In genomic region chr11:121013656-121014055, GRCm38 (mm10) we compare ENCODE assay signal across 25 mouse cellular contexts. TPM values are rescaled to one million over a fixed set of nuclear protein-coding genes. Genes with fewer than 3 reads are reported as not detected.
DNase-seq lines count a peak whose midpoint lies in the region; ATAC-seq and TF ChIP-seq lines count a peak whose summit lies in the region.
"Had no signal": no experiment of that assay in that cellular context is flagged by ENCODE, and none has a peak within 500 bp of the region (broad histone marks: within the 10 kb centered on the region; RNA-seq: fewer than 3 reads in every experiment).

No protein-coding gene starts in this region.

- TF ChIP-seq POLR2A in cortical plate, adult 2 months (IDR thresholded peaks at IDR 0.05; ENCODE audit: extremely low read depth, insufficient read depth, low read length), result no peak

- H3K27ac ChIP-seq in hindbrain, postnatal 0 days, result no peak overlapping the region
- H3K27ac ChIP-seq in hindbrain, embryonic 11.5 days (ENCODE audit: low read depth, low read length), result no peak overlapping the region
- no peak overlapping the region for H3K27ac ChIP-seq in midbrain, postnatal 0 days (ENCODE audit: low read depth, low read length)
- H3K27ac ChIP-seq in midbrain, embryonic 14.5 days (replicated peaks; ENCODE audit: low read depth, low read length), result no peak overlapping the region
- 0 out of 2 replicates have a peak overlapping the region, but pooled peaks have one; percentile 28 for H3K27ac ChIP-seq in cortical plate, adult 2 months (ENCODE audit: insufficient read depth, low read length)
- H3K27ac ChIP-seq: embryonic facial prominence, embryonic 12.5 days; forebrain, embryonic 12.5 days; heart, adult 2 months; hindbrain, embryonic 10.5 days; hindbrain, embryonic 15.5 days had no signal

- no peak overlapping the region for H3K9ac ChIP-seq in hindbrain, postnatal 0 days (replicated peaks; ENCODE audit: low read length)
- no peak overlapping the region for H3K9ac ChIP-seq in hindbrain, embryonic 11.5 days (ENCODE audit: low read depth, low read length)
- H3K9ac ChIP-seq in midbrain, postnatal 0 days (replicated peaks; ENCODE audit: low read length, poor library complexity, severe bottlenecking), result no peak overlapping the region
- H3K9ac ChIP-seq in midbrain, embryonic 14.5 days (replicated peaks; ENCODE audit: low read length), result no peak overlapping the region
- H3K9ac ChIP-seq: embryonic facial prominence, embryonic 12.5 days; forebrain, embryonic 12.5 days; hindbrain, embryonic 15.5 days had no signal

- no peaks in the 10 kb centered on the region for H3K36me3 ChIP-seq in hindbrain, postnatal 0 days (ENCODE audit: insufficient read depth, low read length)
- H3K36me3 ChIP-seq in hindbrain, embryonic 11.5 days (ENCODE audit: control insufficient read depth, insufficient read depth, low read length), result no peaks in the 10 kb centered on the region
- no peaks in the 10 kb centered on the region for H3K36me3 ChIP-seq in midbrain, postnatal 0 days (ENCODE audit: insufficient read depth, low read length)
- H3K36me3 ChIP-seq in midbrain, embryonic 14.5 days (ENCODE audit: control insufficient read depth, insufficient read depth, low read length), result no peaks in the 10 kb centered on the region
- H3K36me3 ChIP-seq: embryonic facial prominence, embryonic 12.5 days; forebrain, embryonic 12.5 days; hindbrain, embryonic 10.5 days; hindbrain, embryonic 15.5 days had no signal

- peak; percentile 28 for DNase-seq in hindbrain, postnatal 0 days (ENCODE audit: low spot score)
- DNase-seq in hindbrain, embryonic 11.5 days (ENCODE audit: low spot score), result no peak
- DNase-seq in midbrain, postnatal 0 days (ENCODE audit: low spot score), result peak; percentile 24
- no peak for DNase-seq in midbrain, embryonic 14.5 days
- DNase-seq in left cerebral cortex, adult 18-20 months (ENCODE audit: low spot score in 2 of 2), result no peak
- DNase-seq: adrenal gland, postnatal 25 days; cerebellum, adult 11-12 months; cerebellum, adult 9-11 months; gastrocnemius, postnatal 10 days; heart, adult 2 months had no signal

- no peak for TF ChIP-seq CTCF in hindbrain, postnatal 0 days (IDR thresholded peaks at IDR 0.05; ENCODE audit: low read depth)
- TF ChIP-seq CTCF in midbrain, postnatal 0 days (IDR thresholded peaks at IDR 0.05), result no peak
- TF ChIP-seq CTCF in cortical plate, adult 2 months (IDR thresholded peaks at IDR 0.05; ENCODE audit: extremely low read depth, insufficient read depth, low read length), result no peak

- no peak overlapping the region for H3K4me3 ChIP-seq in hindbrain, postnatal 0 days (ENCODE audit: low read length)
- H3K4me3 ChIP-seq in hindbrain, embryonic 11.5 days (ENCODE audit: low read depth, low read length), result no peak overlapping the region
- no peak overlapping the region for H3K4me3 ChIP-seq in midbrain, postnatal 0 days (ENCODE audit: low read depth, low read length)
- H3K4me3 ChIP-seq in midbrain, embryonic 14.5 days (replicated peaks; ENCODE audit: low read depth, low read length), result no peak overlapping the region
- no peak overlapping the region for H3K4me3 ChIP-seq in cortical plate, adult 2 months (ENCODE audit: insufficient read depth, low read length)
- H3K4me3 ChIP-seq: embryonic facial prominence, embryonic 12.5 days; forebrain, embryonic 12.5 days; heart, adult 2 months; hindbrain, embryonic 10.5 days; hindbrain, embryonic 15.5 days had no signal

- H3K4me1 ChIP-seq in hindbrain, postnatal 0 days (ENCODE audit: insufficient read depth, low read length), result no peaks in the 10 kb centered on the region
- no peaks in the 10 kb centered on the region for H3K4me1 ChIP-seq in hindbrain, embryonic 11.5 days (replicated peaks; ENCODE audit: control insufficient read depth, insufficient read depth, low read length)
- H3K4me1 ChIP-seq in midbrain, postnatal 0 days (ENCODE audit: insufficient read depth, low read length), result no peaks in the 10 kb centered on the region
- no peaks in the 10 kb centered on the region for H3K4me1 ChIP-seq in midbrain, embryonic 14.5 days (ENCODE audit: control insufficient read depth, insufficient read depth, low read length)
- H3K4me1 ChIP-seq in cortical plate, adult 2 months (ENCODE audit: control insufficient read depth, insufficient read depth, low read length), result peaks cover 2% of the 10 kb centered on the region; the same call in 1 of the 2 replicates
- H3K4me1 ChIP-seq: embryonic facial prominence, embryonic 12.5 days; hindbrain, embryonic 15.5 days had no signal

- H3K9me3 ChIP-seq in hindbrain, postnatal 0 days (ENCODE audit: low read length), result no peaks in the 10 kb centered on the region
- no peaks in the 10 kb centered on the region for H3K9me3 ChIP-seq in hindbrain, embryonic 11.5 days (ENCODE audit: control insufficient read depth, low read length)
- no peaks in the 10 kb centered on the region for H3K9me3 ChIP-seq in midbrain, postnatal 0 days (ENCODE audit: low read length)
- no peaks in the 10 kb centered on the region for H3K9me3 ChIP-seq in midbrain, embryonic 14.5 days (ENCODE audit: control insufficient read depth, low read length)
- H3K9me3 ChIP-seq: forebrain, embryonic 12.5 days; hindbrain, embryonic 10.5 days; hindbrain, embryonic 15.5 days had no signal

- H3K4me2 ChIP-seq in hindbrain, postnatal 0 days (ENCODE audit: low read depth, low read length), result no peak overlapping the region
- no peak overlapping the region for H3K4me2 ChIP-seq in hindbrain, embryonic 11.5 days (replicated peaks; ENCODE audit: low read depth, low read length)
- no peak overlapping the region for H3K4me2 ChIP-seq in midbrain, postnatal 0 days (ENCODE audit: low read depth, low read length, poor library complexity, severe bottlenecking)
- H3K4me2 ChIP-seq in midbrain, embryonic 14.5 days (ENCODE audit: low read length), result no peak overlapping the region
- H3K4me2 ChIP-seq: embryonic facial prominence, embryonic 12.5 days; forebrain, embryonic 12.5 days; heart, embryonic 11.5 days; hindbrain, embryonic 15.5 days had no signal

- WGBS in hindbrain, postnatal 0 days, result 75% methylated on average over 7 of the region's 7 CpGs
- 91% methylated on average over 7 of the region's 7 CpGs for WGBS in hindbrain, embryonic 11.5 days
- WGBS in midbrain, postnatal 0 days, result 75% methylated on average over 7 of the region's 7 CpGs
- 93% methylated on average over 7 of the region's 7 CpGs for WGBS in midbrain, embryonic 14.5 days

- ATAC-seq in hindbrain, postnatal 0 days, result no peak
- ATAC-seq in hindbrain, embryonic 11.5 days (ENCODE audit: low FRiP score), result no peak
- ATAC-seq in midbrain, postnatal 0 days (ENCODE audit: low FRiP score), result no peak
- ATAC-seq in midbrain, embryonic 14.5 days (ENCODE audit: low FRiP score, low TSS enrichment), result no peak
- ATAC-seq: activated CD4-positive, CD25-positive, alpha-beta regulatory T cell, adult 4 months; forebrain, embryonic 16.5 days; inflammation-experienced regulatory T-cells, adult 6 months; Patski had no signal

- H3K27me3 ChIP-seq in hindbrain, postnatal 0 days (ENCODE audit: insufficient read depth, low read length), result no peaks in the 10 kb centered on the region
- no peaks in the 10 kb centered on the region for H3K27me3 ChIP-seq in hindbrain, embryonic 11.5 days (ENCODE audit: control insufficient read depth, insufficient read depth, low read length)
- no peaks in the 10 kb centered on the region for H3K27me3 ChIP-seq in midbrain, postnatal 0 days (ENCODE audit: insufficient read depth, low read length)
- H3K27me3 ChIP-seq in midbrain, embryonic 14.5 days (ENCODE audit: control insufficient read depth, insufficient read depth, low read length), result no peaks in the 10 kb centered on the region
- H3K27me3 ChIP-seq: embryonic facial prominence, embryonic 12.5 days; forebrain, embryonic 12.5 days; hindbrain, embryonic 15.5 days had no signal

RNA-seq across cellular contexts. Expression of gene Csnk1d, which starts 22.5 kb away (rescaled TPM):
- total RNA-seq in hindbrain, postnatal 0 days (2014; rRNA removed), result 95.2 and 100 TPM in 2 replicates
- 97.7 and 102 TPM in 2 replicates for polyA plus RNA-seq in hindbrain, postnatal 0 days (2015; fragmentation: Nextera tagmentation; extraction: Ambion mirVana)
- 58.4 and 71.3 TPM in 2 replicates for polyA plus RNA-seq in hindbrain, embryonic 11.5 days (2014; fragmentation: Nextera tagmentation; extraction: Ambion mirVana)
- 116 and 122 TPM in 2 replicates for total RNA-seq in midbrain, postnatal 0 days (2014; rRNA removed)
- 115 TPM in 2 replicates for polyA plus RNA-seq in midbrain, postnatal 0 days (2015; fragmentation: Nextera tagmentation; extraction: Ambion mirVana)
- polyA plus RNA-seq in midbrain, embryonic 14.5 days (2014; fragmentation: Nextera tagmentation; extraction: Ambion mirVana), result 81.5 and 85.8 TPM in 2 replicates
- polyA plus RNA-seq in cortical plate, adult 2 months (2012; rRNA removed), result 108 and 110 TPM in 2 replicates
- 100 to 1,000 TPM; 117 to 135 TPM for total RNA-seq in left cerebral cortex, adult 18-20 months (2021)

RNA-seq across cellular contexts. Expression of gene Cd7, which starts 25.6 kb away (rescaled TPM):
- not detected in 2 replicates for total RNA-seq in hindbrain, postnatal 0 days (2014; rRNA removed)
- 0.24 TPM in 1 of 2 replicates, not detected in the other for polyA plus RNA-seq in hindbrain, postnatal 0 days (2015; fragmentation: Nextera tagmentation; extraction: Ambion mirVana)
- polyA plus RNA-seq in hindbrain, embryonic 11.5 days (2014; fragmentation: Nextera tagmentation; extraction: Ambion mirVana), result not detected in 2 replicates
- not detected in 2 replicates for total RNA-seq in midbrain, postnatal 0 days (2014; rRNA removed)
- polyA plus RNA-seq in midbrain, postnatal 0 days (2015; fragmentation: Nextera tagmentation; extraction: Ambion mirVana), result not detected in 2 replicates
- not detected in 2 replicates for polyA plus RNA-seq in midbrain, embryonic 14.5 days (2014; fragmentation: Nextera tagmentation; extraction: Ambion mirVana)
- 3.4 and 3.8 TPM in 2 replicates for polyA plus RNA-seq in cortical plate, adult 2 months (2012; rRNA removed)
- total RNA-seq in left cerebral cortex, adult 18-20 months (2021), result 1 to 10 TPM; 1.1 to 2.2 TPM
- total RNA-seq: adrenal gland, postnatal 25 days; gastrocnemius, postnatal 10 days; gastrocnemius, postnatal 4 days had no signal
- polyA plus RNA-seq: forebrain, embryonic 12.5 days; forebrain, embryonic 16.5 days; heart, embryonic 11.5 days; hindbrain, embryonic 10.5 days; hindbrain, embryonic 15.5 days; Patski had no signal

RNA-seq across cellular contexts. Expression of gene Sectm1b, which starts 49.7 kb away (rescaled TPM):
- not detected in 2 replicates for total RNA-seq in hindbrain, postnatal 0 days (2014; rRNA removed)
- polyA plus RNA-seq in hindbrain, postnatal 0 days (2015; fragmentation: Nextera tagmentation; extraction: Ambion mirVana), result not detected in 2 replicates
- not detected in 2 replicates for polyA plus RNA-seq in hindbrain, embryonic 11.5 days (2014; fragmentation: Nextera tagmentation; extraction: Ambion mirVana)
- not detected in 2 replicates for total RNA-seq in midbrain, postnatal 0 days (2014; rRNA removed)
- not detected in 2 replicates for polyA plus RNA-seq in midbrain, postnatal 0 days (2015; fragmentation: Nextera tagmentation; extraction: Ambion mirVana)
- polyA plus RNA-seq in midbrain, embryonic 14.5 days (2014; fragmentation: Nextera tagmentation; extraction: Ambion mirVana), result not detected in 2 replicates
- polyA plus RNA-seq in cortical plate, adult 2 months (2012; rRNA removed), result not detected in 2 replicates
- not detected for total RNA-seq in left cerebral cortex, adult 18-20 months (2021)
- total RNA-seq: adrenal gland, postnatal 25 days; CH12.LX; common myeloid progenitor, adult 5-6 weeks; gastrocnemius, postnatal 10 days; gastrocnemius, postnatal 4 days; heart, adult 2 months; heart, postnatal 25 days had no signal
- polyA plus RNA-seq: activated CD4-positive, CD25-positive, alpha-beta regulatory T cell, adult 4 months; embryonic facial prominence, embryonic 12.5 days; forebrain, embryonic 12.5 days; forebrain, embryonic 16.5 days; frontal cortex, adult 2 months; heart, adult 2 months; heart, embryonic 11.5 days; hindbrain, embryonic 10.5 days; hindbrain, embryonic 15.5 days; inflammation-experienced regulatory T-cells, adult 6 months had no signal

Comparison
In these comparisons a context has a peak if more than half of its experiments do, and no peak if none do; other contexts are left out.
1. DNase-seq: peak in hindbrain, postnatal 0 days (single experiment) and midbrain, postnatal 0 days (single experiment); none in hindbrain, embryonic 11.5 days (single experiment), midbrain, embryonic 14.5 days (single experiment) and left cerebral cortex, adult 18-20 months (0 of 2).